In genomic region chr4:116944055-116944454, GRCm38 (mm10) we compare ENCODE assay signal across 18 mouse cellular contexts. TPM values are rescaled to one million over a fixed set of nuclear protein-coding genes. Genes with fewer than 3 reads are reported as not detected.
DNase-seq lines count a peak whose midpoint lies in the region; ATAC-seq and TF ChIP-seq lines count a peak whose summit lies in the region.
"Had no signal": no experiment of that assay in that cellular context is flagged by ENCODE, and none has a peak within 500 bp of the region (broad histone marks: within the 10 kb centered on the region; RNA-seq: fewer than 3 reads in every experiment).

No protein-coding gene starts in this region.

- no peak overlapping the region for H3K4me3 ChIP-seq in hindbrain, embryonic 12.5 days
- H3K4me3 ChIP-seq in midbrain, embryonic 16.5 days (ENCODE audit: low read depth, low read length): no peak overlapping the region
- H3K4me3 ChIP-seq: erythroblast, embryonic 14.5 days; limb, embryonic 13.5 days; stomach, embryonic 15.5 days had no signal

- H3K4me2 ChIP-seq in hindbrain, embryonic 12.5 days (replicated peaks): no peak overlapping the region
- H3K4me2 ChIP-seq in midbrain, embryonic 16.5 days (ENCODE audit: low read length): no peak overlapping the region
- H3K4me2 ChIP-seq: heart, embryonic 11.5 days; limb, embryonic 13.5 days; stomach, embryonic 15.5 days had no signal

- peak overlapping the region; percentile 35; the same call in 1 of the 2 replicates for H3K27ac ChIP-seq in hindbrain, embryonic 12.5 days
- H3K27ac ChIP-seq in midbrain, embryonic 16.5 days (ENCODE audit: low read length): no peak overlapping the region
- H3K27ac ChIP-seq: kidney, postnatal 0 days; limb, embryonic 13.5 days; stomach, embryonic 15.5 days had no signal

- peaks cover 20% of the 10 kb centered on the region for H3K4me1 ChIP-seq in hindbrain, embryonic 12.5 days
- H3K4me1 ChIP-seq in midbrain, embryonic 16.5 days (ENCODE audit: control insufficient read depth, insufficient read depth, low read length): peaks cover 8% of the 10 kb centered on the region; the same call in 1 of the 2 replicates
- H3K4me1 ChIP-seq: limb, embryonic 13.5 days; stomach, embryonic 15.5 days had no signal

- TF ChIP-seq CTCF in brain, embryonic 14.5 days (IDR thresholded peaks at IDR 0.05; ENCODE audit: borderline replicate concordance, extremely low read depth, insufficient read depth, insufficient read length): no peak

- H3K9me3 ChIP-seq in hindbrain, embryonic 12.5 days (replicated peaks): no peaks in the 10 kb centered on the region
- no peaks in the 10 kb centered on the region for H3K9me3 ChIP-seq in midbrain, embryonic 16.5 days (replicated peaks; ENCODE audit: control insufficient read depth, low read length, poor library complexity, severe bottlenecking)
- H3K9me3 ChIP-seq: limb, embryonic 13.5 days; stomach, embryonic 15.5 days had no signal

- ATAC-seq in hindbrain, embryonic 12.5 days (ENCODE audit: low FRiP score): no peak
- ATAC-seq in midbrain, embryonic 16.5 days: 0 out of 2 replicates have a peak, but pooled peaks have one; percentile 60
- ATAC-seq: liver, postnatal 0 days; Patski had no signal

- WGBS in hindbrain, embryonic 12.5 days: 24% methylated on average over 5 of the region's 5 CpGs
- WGBS in midbrain, embryonic 16.5 days: 16% methylated on average over 5 of the region's 5 CpGs

- no peaks in the 10 kb centered on the region for H3K27me3 ChIP-seq in hindbrain, embryonic 12.5 days
- H3K27me3 ChIP-seq in midbrain, embryonic 16.5 days (ENCODE audit: control insufficient read depth, insufficient read depth, low read depth, low read length): no peaks in the 10 kb centered on the region
- H3K27me3 ChIP-seq: CH12.LX; limb, embryonic 13.5 days; stomach, embryonic 15.5 days had no signal

- peak; percentile 10 for DNase-seq in R1 (ENCODE audit: low read depth, low spot score)
- peak; percentile 83 for DNase-seq in brain, embryonic 14.5 days (ENCODE audit: low read depth)
- DNase-seq in urinary bladder, adult 2 months (ENCODE audit: low spot score): no peak
- no peak for DNase-seq in cerebellum, postnatal 10 days
- no peak for DNase-seq in layer of hippocampus, postnatal 36 days
- DNase-seq: cerebellum, postnatal 36 days; liver, postnatal 0 days; right cerebral cortex, postnatal 4 days; thymus, postnatal 36 days had no signal

- H3K36me3 ChIP-seq in hindbrain, embryonic 12.5 days: no peaks in the 10 kb centered on the region
- no peaks in the 10 kb centered on the region for H3K36me3 ChIP-seq in midbrain, embryonic 16.5 days (ENCODE audit: control insufficient read depth, insufficient read depth, low read length)
- H3K36me3 ChIP-seq: limb, embryonic 13.5 days; stomach, embryonic 15.5 days had no signal

- H3K9ac ChIP-seq in hindbrain, embryonic 12.5 days: no peak overlapping the region
- H3K9ac ChIP-seq in midbrain, embryonic 16.5 days (ENCODE audit: low read depth, low read length): no peak overlapping the region
- H3K9ac ChIP-seq: limb, embryonic 13.5 days; liver, postnatal 0 days; stomach, embryonic 15.5 days had no signal

- no peak for TF ChIP-seq POLR2A in brain, embryonic 14.5 days (IDR thresholded peaks at IDR 0.05; ENCODE audit: borderline replicate concordance, extremely low read depth, insufficient read depth, insufficient read length, poor library complexity, severe bottlenecking)

RNA-seq across cellular contexts. Expression of gene Urod, which starts 50.2 kb away (rescaled TPM):
- polyA plus RNA-seq in brain, embryonic 14.5 days (2012; rRNA removed): 58.9 and 63.2 TPM in 2 replicates
- polyA plus RNA-seq in hindbrain, embryonic 12.5 days (2016; fragmentation: Nextera tagmentation; extraction: Ambion mirVana): 87.5 and 90.2 TPM in 2 replicates
- polyA plus RNA-seq in midbrain, embryonic 16.5 days (2015; fragmentation: Nextera tagmentation; extraction: Ambion mirVana): 46.9 and 51.4 TPM in 2 replicates
- polyA plus RNA-seq in urinary bladder, adult 2 months (2012; rRNA removed): 71.3 and 75.4 TPM in 2 replicates
- total RNA-seq in layer of hippocampus, postnatal 36 days (2021): 10 to 100 TPM; 60.1 to 71.0 TPM

RNA-seq across cellular contexts. Expression of gene Hectd3, which starts 51.1 kb away (rescaled TPM):
- polyA plus RNA-seq in brain, embryonic 14.5 days (2012; rRNA removed): 59.3 and 60.4 TPM in 2 replicates
- polyA plus RNA-seq in hindbrain, embryonic 12.5 days (2016; fragmentation: Nextera tagmentation; extraction: Ambion mirVana): 20.2 and 20.6 TPM in 2 replicates
- polyA plus RNA-seq in midbrain, embryonic 16.5 days (2015; fragmentation: Nextera tagmentation; extraction: Ambion mirVana): 22.0 and 25.1 TPM in 2 replicates
- polyA plus RNA-seq in urinary bladder, adult 2 months (2012; rRNA removed): 27.9 and 30.0 TPM in 2 replicates
- total RNA-seq in layer of hippocampus, postnatal 36 days (2021): 10 to 100 TPM; 41.3 to 41.5 TPM

Comparison
In these comparisons a context has a peak if more than half of its experiments do, and no peak if none do; other contexts are left out.
1. DNase-seq: peak in R1 (single experiment) and brain, embryonic 14.5 days (single experiment); none in urinary bladder, adult 2 months (single experiment), cerebellum, postnatal 10 days (0 of 2) and layer of hippocampus, postnatal 36 days (0 of 2).